Mouse (Mus musculus) ES-E14 (cell line): ENCODE data around the gene Fam198a.

Experiments used
- HCFC1 ChIP-seq: IDR thresholded peaks from 2 replicates; pipeline ENCODE4 v1.6.1; 2012; ENCODE audit warnings: low read length, inconsistent platforms, borderline replicate concordance; ENCODE audit not compliant: insufficient read depth
- ZC3H11A ChIP-seq: IDR thresholded peaks from 2 replicates; pipeline ENCODE4 v1.6.1; 2012; ENCODE audit warnings: low read depth, mild to moderate bottlenecking, inconsistent platforms, low read length, borderline replicate concordance

DNA sequence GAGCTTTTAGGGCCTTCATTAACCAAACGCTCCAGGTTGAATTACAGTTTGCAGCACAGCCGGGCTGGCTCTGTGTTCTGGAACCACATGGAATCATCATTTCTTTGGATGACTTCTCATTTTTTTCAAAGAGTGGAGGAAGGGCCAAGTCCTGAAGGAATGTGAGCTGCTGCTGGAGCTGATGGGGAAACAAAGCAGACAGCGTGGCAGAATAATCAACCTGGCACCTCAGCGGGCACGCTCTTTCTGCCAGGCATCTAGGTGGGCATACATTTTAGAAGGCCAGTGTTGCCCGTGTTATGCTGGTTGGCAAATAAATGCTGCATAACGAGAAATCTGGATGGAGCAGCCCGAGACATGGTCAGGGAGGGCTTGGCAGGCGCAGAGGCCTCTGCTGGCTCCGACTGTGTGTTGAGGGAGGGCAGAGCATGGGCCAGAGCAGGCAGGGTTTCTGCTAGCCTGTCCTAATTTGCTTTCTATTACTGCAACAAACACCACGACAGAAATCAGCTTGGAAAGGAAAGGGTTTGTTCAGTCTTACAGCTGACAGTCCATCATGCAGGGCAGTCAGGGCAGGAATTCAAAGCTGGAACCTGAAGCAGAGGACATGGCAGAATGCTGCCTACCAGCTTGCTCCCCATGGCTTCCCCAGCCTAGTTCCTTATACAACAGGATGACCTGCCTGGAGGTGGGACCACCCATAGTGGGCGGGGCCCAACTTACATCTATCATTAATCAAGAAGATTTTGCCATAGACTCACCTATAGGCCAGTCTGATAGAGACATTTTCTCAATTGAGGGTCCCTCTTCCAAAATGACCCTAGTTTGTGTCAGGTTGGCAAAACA, 23.6 kb downstream of the Fam198a start:
- TF ChIP-seq HCFC1 (no peak), ZC3H11A (no peak)
